Mouse (Mus musculus): Measurements from ENCODE around the gene Mylk. TPM values are rescaled to one million over a fixed set of nuclear protein-coding genes. Genes with fewer than 3 reads are reported as not detected.

Gene Mylk
- total RNA-seq, 1 experiment = 0.27 TPM

GRCm38 (mm10) chr16:34813570-34813969, 68.6 kb downstream of the Mylk start:
- Histone ChIP-seq H3K4me1 (ENCODE audit: control insufficient read depth in 2 of 2, insufficient read depth in 2 of 2, low read length in 2 of 2, poor library complexity in 1 of 2) (no peaks in the 10 kb centered on the region), H3K27ac (ENCODE audit: insufficient read depth, low read depth, low read length, poor library complexity, severe bottlenecking) (no peak overlapping the region), H3K4me3 (ENCODE audit: insufficient read depth in 1 of 2, low read depth in 1 of 2, low read length in 2 of 2, poor library complexity in 1 of 2, severe bottlenecking in 1 of 2) (no peak overlapping the region), H3K36me3 (ENCODE audit: control insufficient read depth, insufficient read depth, low read length, poor library complexity, severe bottlenecking) (no peaks in the 10 kb centered on the region), H3K9ac (ENCODE audit: insufficient read depth, low read depth, low read length, poor library complexity, severe bottlenecking) (no peak overlapping the region), H3K9me3 (ENCODE audit: control insufficient read depth, insufficient read depth, low read depth, low read length) (no peaks in the 10 kb centered on the region)
- TF ChIP-seq HCFC1 (IDR thresholded peaks at IDR 0.05; ENCODE audit: borderline replicate concordance, insufficient read depth, low read length) (no peak), CHD2 (IDR thresholded peaks at IDR 0.05; ENCODE audit: low read depth, low read length) (no peak), MAFK (IDR thresholded peaks at IDR 0.05; ENCODE audit: insufficient read depth, low read depth, low read length) (no peak), ZNF384 (IDR thresholded peaks at IDR 0.05; ENCODE audit: low read depth, low read length) (no peak), ZC3H11A (IDR thresholded peaks at IDR 0.05; ENCODE audit: borderline replicate concordance, low read depth, low read length) (no peak)
- in situ Hi-C loops (cut with MboI; ENCODE audit: low sequenced_read_pairs in 2 of 2, unreplicated experiment in 2 of 2) = no loop called here
- no peak for DNase-seq (ENCODE audit: low read depth, low spot score)

- in situ Hi-C loops (cut with MboI; ENCODE audit: low sequenced_read_pairs in 2 of 2, unreplicated experiment in 2 of 2) = no loop called here
Measured at GRCm38 (mm10) chr16:34814612-34815011, 69.6 kb downstream of the Mylk start.

DNA sequence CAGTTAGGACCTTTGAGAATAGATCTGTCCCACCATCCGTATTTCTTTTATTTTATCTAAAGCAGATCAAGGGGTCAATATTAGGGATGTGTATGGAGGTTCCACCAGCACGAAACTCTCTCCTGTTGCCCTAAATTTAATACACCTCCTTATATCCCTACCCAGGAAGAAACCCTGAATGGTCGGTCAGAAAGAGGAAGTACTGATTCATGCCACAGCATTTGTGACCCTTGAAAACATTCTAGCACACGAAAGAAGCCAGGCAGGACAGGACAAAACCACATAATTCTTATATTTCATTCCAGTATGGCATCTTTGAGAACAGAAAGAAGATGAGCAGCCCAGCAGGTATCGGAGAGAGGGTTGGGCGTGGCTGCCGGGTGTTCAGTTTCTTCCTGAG, 71.5 kb downstream of the Mylk start:
- in situ Hi-C loops (cut with MboI; ENCODE audit: low sequenced_read_pairs in 2 of 2, unreplicated experiment in 2 of 2) = no loop called here
- H3K4me3 ChIP-seq (ENCODE audit: insufficient read depth in 1 of 2, low read depth in 1 of 2, low read length in 2 of 2, poor library complexity in 1 of 2, severe bottlenecking in 1 of 2) = no peak overlapping the region
- no peak overlapping the region for H3K9ac ChIP-seq (ENCODE audit: insufficient read depth, low read depth, low read length, poor library complexity, severe bottlenecking)
- no peaks in the 10 kb centered on the region for H3K4me1 ChIP-seq (ENCODE audit: control insufficient read depth in 2 of 2, insufficient read depth in 2 of 2, low read length in 2 of 2, poor library complexity in 1 of 2)
- H3K36me3 ChIP-seq (ENCODE audit: control insufficient read depth, insufficient read depth, low read length, poor library complexity, severe bottlenecking) = no peaks in the 10 kb centered on the region
- no peak for DNase-seq (ENCODE audit: low read depth, low spot score)
- H3K27ac ChIP-seq (ENCODE audit: insufficient read depth, low read depth, low read length, poor library complexity, severe bottlenecking) = no peak overlapping the region
- no peaks in the 10 kb centered on the region for H3K9me3 ChIP-seq (ENCODE audit: control insufficient read depth, insufficient read depth, low read depth, low read length)
- TF ChIP-seq MAFK (IDR thresholded peaks at IDR 0.05; ENCODE audit: insufficient read depth, low read depth, low read length) (no peak), HCFC1 (IDR thresholded peaks at IDR 0.05; ENCODE audit: borderline replicate concordance, insufficient read depth, low read length) (no peak), ZNF384 (IDR thresholded peaks at IDR 0.05; ENCODE audit: low read depth, low read length) (no peak), CHD2 (IDR thresholded peaks at IDR 0.05; ENCODE audit: low read depth, low read length) (no peak), ZC3H11A (IDR thresholded peaks at IDR 0.05; ENCODE audit: borderline replicate concordance, low read depth, low read length) (no peak)

More at GRCm38 (mm10) chr16:34814612-34815011, 69.6 kb downstream of the Mylk start:
- Histone ChIP-seq H3K9ac (ENCODE audit: insufficient read depth, low read depth, low read length, poor library complexity, severe bottlenecking) (no peak overlapping the region), H3K4me3 (ENCODE audit: insufficient read depth in 1 of 2, low read depth in 1 of 2, low read length in 2 of 2, poor library complexity in 1 of 2, severe bottlenecking in 1 of 2) (no peak overlapping the region), H3K36me3 (ENCODE audit: control insufficient read depth, insufficient read depth, low read length, poor library complexity, severe bottlenecking) (no peaks in the 10 kb centered on the region), H3K4me1 (ENCODE audit: control insufficient read depth in 2 of 2, insufficient read depth in 2 of 2, low read length in 2 of 2, poor library complexity in 1 of 2) (no peaks in the 10 kb centered on the region), H3K9me3 (ENCODE audit: control insufficient read depth, insufficient read depth, low read depth, low read length) (no peaks in the 10 kb centered on the region), H3K27ac (ENCODE audit: insufficient read depth, low read depth, low read length, poor library complexity, severe bottlenecking) (no peak overlapping the region)
- TF ChIP-seq CHD2 (IDR thresholded peaks at IDR 0.05; ENCODE audit: low read depth, low read length) = no peak
- no peak for TF ChIP-seq HCFC1 (IDR thresholded peaks at IDR 0.05; ENCODE audit: borderline replicate concordance, insufficient read depth, low read length)
- DNase-seq (ENCODE audit: low read depth, low spot score) = no peak

GRCm38 (mm10) chr16:34825111-34825744, 80.2 kb downstream of the Mylk start:
- no peak overlapping the region for H3K4me3 ChIP-seq (ENCODE audit: insufficient read depth in 1 of 2, low read depth in 1 of 2, low read length in 2 of 2, poor library complexity in 1 of 2, severe bottlenecking in 1 of 2)
- H3K9me3 ChIP-seq (ENCODE audit: control insufficient read depth, insufficient read depth, low read depth, low read length) = no peaks in the 10 kb centered on the region
- no peak for DNase-seq (ENCODE audit: low read depth, low spot score)
- TF ChIP-seq MAFK (IDR thresholded peaks at IDR 0.05; ENCODE audit: insufficient read depth, low read depth, low read length) (no peak), CHD2 (IDR thresholded peaks at IDR 0.05; ENCODE audit: low read depth, low read length) (no peak), ZC3H11A (IDR thresholded peaks at IDR 0.05; ENCODE audit: borderline replicate concordance, low read depth, low read length) (no peak), ZNF384 (IDR thresholded peaks at IDR 0.05; ENCODE audit: low read depth, low read length) (no peak), HCFC1 (IDR thresholded peaks at IDR 0.05; ENCODE audit: borderline replicate concordance, insufficient read depth, low read length) (no peak)
- in situ Hi-C loops (cut with MboI; ENCODE audit: low sequenced_read_pairs in 2 of 2, unreplicated experiment in 2 of 2) = no loop called here
- no peak overlapping the region for H3K27ac ChIP-seq (ENCODE audit: insufficient read depth, low read depth, low read length, poor library complexity, severe bottlenecking)
- no peaks in the 10 kb centered on the region for H3K4me1 ChIP-seq (ENCODE audit: control insufficient read depth in 2 of 2, insufficient read depth in 2 of 2, low read length in 2 of 2, poor library complexity in 1 of 2)
- H3K9ac ChIP-seq (ENCODE audit: insufficient read depth, low read depth, low read length, poor library complexity, severe bottlenecking) = no peak overlapping the region
- no peaks in the 10 kb centered on the region for H3K36me3 ChIP-seq (ENCODE audit: control insufficient read depth, insufficient read depth, low read length, poor library complexity, severe bottlenecking)

- no peak overlapping the region for H3K27ac ChIP-seq (ENCODE audit: insufficient read depth, low read depth, low read length, poor library complexity, severe bottlenecking)
- DNase-seq (ENCODE audit: low read depth, low spot score) = no peak
- no peaks in the 10 kb centered on the region for H3K4me1 ChIP-seq (ENCODE audit: control insufficient read depth in 2 of 2, insufficient read depth in 2 of 2, low read length in 2 of 2, poor library complexity in 1 of 2)
- TF ChIP-seq ZC3H11A (IDR thresholded peaks at IDR 0.05; ENCODE audit: borderline replicate concordance, low read depth, low read length) = no peak
- no peak for TF ChIP-seq MAFK (IDR thresholded peaks at IDR 0.05; ENCODE audit: insufficient read depth, low read depth, low read length)
- TF ChIP-seq HCFC1 (IDR thresholded peaks at IDR 0.05; ENCODE audit: borderline replicate concordance, insufficient read depth, low read length) = no peak
- H3K9ac ChIP-seq (ENCODE audit: insufficient read depth, low read depth, low read length, poor library complexity, severe bottlenecking) = no peak overlapping the region
- H3K9me3 ChIP-seq (ENCODE audit: control insufficient read depth, insufficient read depth, low read depth, low read length) = no peaks in the 10 kb centered on the region
- in situ Hi-C loops (cut with MboI; ENCODE audit: low sequenced_read_pairs in 2 of 2, unreplicated experiment in 2 of 2) = no loop called here
- no peaks in the 10 kb centered on the region for H3K36me3 ChIP-seq (ENCODE audit: control insufficient read depth, insufficient read depth, low read length, poor library complexity, severe bottlenecking)
- no peak overlapping the region for H3K4me3 ChIP-seq (ENCODE audit: insufficient read depth in 1 of 2, low read depth in 1 of 2, low read length in 2 of 2, poor library complexity in 1 of 2, severe bottlenecking in 1 of 2)
Measured at GRCm38 (mm10) chr16:34834477-34834876, 89.5 kb downstream of the Mylk start.
